Mouse (Mus musculus) intestine, embryonic 16.5 days (tissue): Measurements from ENCODE around the gene Myh2. TPM values are rescaled to one million over a fixed set of nuclear protein-coding genes. Genes with fewer than 3 reads are reported as not detected.

Experiments used
- ATAC-seq: fragments of 200-750 bp; cut with Nextera tagmentation; 2 replicates; pipeline ENCODE4 v1.8.0; 2017; ENCODE audit warnings: moderate TSS enrichment, moderate library complexity
- H3K27ac ChIP-seq: fragments of 300-500 bp; sonication (generic); 2 replicates; pipeline ENCODE4 v1.5.1; 2014; ENCODE audit warnings: mild to moderate bottlenecking, low read length
- H3K27me3 ChIP-seq: fragments of 300-500 bp; sonication (generic); replicated peaks from 2 replicates; pipeline ENCODE4 v1.6.1; 2014; ENCODE audit warnings: low read length, control low read depth, mixed read lengths; ENCODE audit not compliant: control insufficient read depth, insufficient read depth
- H3K36me3 ChIP-seq: fragments of 300-500 bp; sonication (generic); 2 replicates; pipeline ENCODE4 v1.6.1; 2014; ENCODE audit warnings: low read length, control low read depth; ENCODE audit not compliant: control insufficient read depth, insufficient read depth
- H3K4me1 ChIP-seq: fragments of 300-500 bp; sonication (generic); 2 replicates; pipeline ENCODE4 v1.6.1; 2014; ENCODE audit warnings: low read length, control low read depth, mixed read lengths; ENCODE audit not compliant: control insufficient read depth, insufficient read depth
- H3K4me2 ChIP-seq: fragments of 300-500 bp; sonication (generic); 2 replicates; pipeline ENCODE4 v1.6.1; 2014; ENCODE audit warnings: low read depth, low read length, control low read depth
- H3K4me3 ChIP-seq: fragments of 300-500 bp; sonication (generic); 2 replicates; pipeline ENCODE4 v1.5.1; 2014; ENCODE audit warnings: mild to moderate bottlenecking, low read length
- H3K9ac ChIP-seq: fragments of 300-500 bp; sonication (generic); 2 replicates; pipeline ENCODE4 v1.6.1; 2014; ENCODE audit warnings: low read depth, low read length
- H3K9me3 ChIP-seq: fragments of 300-500 bp; sonication (generic); 2 replicates; pipeline ENCODE4 v1.6.1; 2016; ENCODE audit warnings: low read length, control low read depth; ENCODE audit not compliant: control insufficient read depth
- WGBS: fragments of 180-500 bp; shearing (Covaris S2); extraction: QIAGEN DNeasy Blood & Tissue Kit; methylation state at CpG from one replicate; pipeline ENCODE4 v1.1.7; 2014; 5-methylcytosine and 5-hydroxymethylcytosine counted together
- polyA plus RNA-seq: library from polyadenylated mRNA; unstranded; fragments of >200 nt; fragmentation: Nextera tagmentation; extraction: Ambion mirVana; gene quantifications from 2 replicates; pipeline ENCODE4 v1.2.1, GENCODE M21; 2015

Gene Myh2
- polyA plus RNA-seq, 1 experiment from 2014 or later, result 0.02 TPM

GRCm38 (mm10) chr11:67151159-67151558, 19.7 kb upstream of the Myh2 start:
- Histone ChIP-seq H3K4me1 (no peaks in the 10 kb centered on the region), H3K9ac (no peak overlapping the region), H3K9me3 (no peaks in the 10 kb centered on the region), H3K4me3 (no peak overlapping the region), H3K27ac (no peak overlapping the region), H3K36me3 (no peaks in the 10 kb centered on the region), H3K27me3 (no peaks in the 10 kb centered on the region), H3K4me2 (no peak overlapping the region)
- WGBS, result 59% methylated on average over 3 of the region's 3 CpGs
- no peak for ATAC-seq

DNA sequence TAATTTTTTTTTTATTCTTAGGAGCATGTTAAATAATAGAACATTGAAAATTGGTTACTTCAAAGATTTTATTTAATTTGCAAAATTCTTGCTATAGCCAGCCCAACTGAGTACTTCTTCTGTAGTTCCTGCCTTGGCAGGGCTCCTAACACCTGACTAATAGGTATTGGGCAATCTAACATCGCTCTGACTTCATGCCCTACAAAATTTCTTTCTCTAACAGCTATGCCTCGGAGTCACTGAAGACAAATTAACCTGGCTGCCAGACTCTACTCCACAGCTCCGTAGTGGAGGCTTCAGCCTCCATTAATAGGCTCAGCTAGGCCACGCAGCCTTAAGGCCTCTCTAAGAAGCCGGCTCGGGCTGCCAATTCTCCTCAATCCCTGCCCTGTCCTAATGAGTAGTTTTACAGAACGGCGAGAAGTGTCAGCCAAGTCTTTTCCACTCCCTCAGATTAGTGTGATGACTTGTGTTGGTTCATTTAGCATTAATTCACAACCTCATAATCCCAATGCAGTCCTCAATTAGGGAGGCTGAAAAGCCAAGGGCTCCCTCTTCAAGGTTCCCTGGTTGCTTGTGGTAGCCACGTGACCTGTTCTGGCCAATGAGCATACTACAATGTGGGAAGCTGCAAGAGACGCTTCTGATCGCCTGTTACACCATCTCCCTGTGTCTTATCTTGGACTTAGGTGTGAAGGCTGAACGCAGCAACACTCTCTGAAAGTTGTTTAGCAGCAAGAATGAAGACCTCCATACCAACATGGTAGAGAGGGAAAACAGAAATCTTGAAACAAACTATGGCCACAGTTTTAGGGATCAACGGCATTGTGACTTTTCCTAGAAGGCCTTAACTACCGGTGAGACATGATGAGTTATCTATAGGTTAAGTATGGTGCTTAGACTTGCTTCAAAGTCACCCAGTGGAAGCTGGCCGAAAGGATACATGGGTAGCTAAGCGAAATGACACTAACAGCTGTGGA, 18.9 kb upstream of the Myh2 start:
- Histone ChIP-seq H3K4me2 (no peak overlapping the region), H3K4me3 (no peak overlapping the region), H3K27me3 (no peaks in the 10 kb centered on the region), H3K4me1 (no peaks in the 10 kb centered on the region), H3K36me3 (no peaks in the 10 kb centered on the region), H3K9me3 (no peaks in the 10 kb centered on the region), H3K27ac (no peak overlapping the region), H3K9ac (no peak overlapping the region)
- ATAC-seq, result no peak
- WGBS, result 87% methylated on average over 16 of the region's 16 CpGs

GRCm38 (mm10) chr11:67153123-67153522, 17.7 kb upstream of the Myh2 start:
- no peak overlapping the region for H3K9ac ChIP-seq
- no peak overlapping the region for H3K4me2 ChIP-seq
- WGBS, result 34% methylated on average over 1 of the region's 1 CpGs
- ATAC-seq, result no peak
- H3K27me3 ChIP-seq, result no peaks in the 10 kb centered on the region
- H3K4me1 ChIP-seq, result no peaks in the 10 kb centered on the region
- no peak overlapping the region for H3K4me3 ChIP-seq
- H3K36me3 ChIP-seq, result no peaks in the 10 kb centered on the region
- no peaks in the 10 kb centered on the region for H3K9me3 ChIP-seq
- H3K27ac ChIP-seq, result no peak overlapping the region

- H3K27ac ChIP-seq, result no peak overlapping the region
- H3K4me3 ChIP-seq, result no peak overlapping the region
- no peak overlapping the region for H3K4me2 ChIP-seq
- WGBS, result 69% methylated on average over 1 of the region's 1 CpGs
- ATAC-seq, result no peak
- no peaks in the 10 kb centered on the region for H3K36me3 ChIP-seq
- H3K27me3 ChIP-seq, result no peaks in the 10 kb centered on the region
- no peak overlapping the region for H3K9ac ChIP-seq
- H3K9me3 ChIP-seq, result no peaks in the 10 kb centered on the region
- no peaks in the 10 kb centered on the region for H3K4me1 ChIP-seq
These were observed 17.0 kb upstream of the Myh2 start for GRCm38 (mm10) chr11:67153843-67154242.

- WGBS, result 76% methylated on average over 2 of the region's 2 CpGs
These were observed 15.2 kb upstream of the Myh2 start for GRCm38 (mm10) chr11:67155650-67156049.

DNA sequence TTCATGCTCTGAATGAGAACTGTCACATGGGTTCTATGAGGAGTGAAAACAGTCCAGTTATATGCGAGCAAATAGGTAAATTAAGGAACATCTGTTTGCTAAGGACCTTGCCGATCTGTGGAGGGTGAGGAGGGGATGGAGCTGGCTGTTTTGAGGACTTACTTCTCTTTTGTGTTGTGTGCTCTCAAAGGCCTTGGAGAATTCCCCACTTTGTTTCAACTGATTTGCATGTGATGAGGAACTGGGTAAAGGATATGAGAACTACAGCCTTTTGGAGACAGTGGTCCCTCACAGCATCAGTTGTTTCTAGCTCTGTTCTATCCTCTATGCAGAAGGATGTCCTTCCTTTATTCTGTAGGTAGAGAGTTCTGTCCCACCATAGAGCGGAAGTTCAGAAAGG, 10.7 kb upstream of the Myh2 start:
- no peak overlapping the region for H3K9ac ChIP-seq
- ATAC-seq, result no peak
- WGBS, result 86% methylated on average over 3 of the region's 3 CpGs

More at GRCm38 (mm10) chr11:67155650-67156049, 15.2 kb upstream of the Myh2 start:
- Histone ChIP-seq H3K27me3 (no peaks in the 10 kb centered on the region), H3K9ac (no peak overlapping the region), H3K27ac (no peak overlapping the region), H3K4me1 (no peaks in the 10 kb centered on the region), H3K9me3 (no peaks in the 10 kb centered on the region), H3K4me3 (no peak overlapping the region), H3K4me2 (no peak overlapping the region), H3K36me3 (no peaks in the 10 kb centered on the region)
- ATAC-seq, result no peak

GRCm38 (mm10) chr11:67163701-67164100, 7.1 kb upstream of the Myh2 start:
- WGBS, result 81% methylated on average over 4 of the region's 4 CpGs
- H3K27ac ChIP-seq, result no peak overlapping the region
- no peak for ATAC-seq
- H3K9me3 ChIP-seq, result no peaks in the 10 kb centered on the region
- no peak overlapping the region for H3K4me2 ChIP-seq
- H3K4me1 ChIP-seq, result no peaks in the 10 kb centered on the region
- no peak overlapping the region for H3K4me3 ChIP-seq
- no peak overlapping the region for H3K9ac ChIP-seq
- no peaks in the 10 kb centered on the region for H3K36me3 ChIP-seq
- H3K27me3 ChIP-seq, result no peaks in the 10 kb centered on the region

More for the DNA sequence above, 10.7 kb upstream of the Myh2 start:
- H3K9me3 ChIP-seq, result no peaks in the 10 kb centered on the region
- no peak overlapping the region for H3K4me2 ChIP-seq
- no peaks in the 10 kb centered on the region for H3K36me3 ChIP-seq
- no peak overlapping the region for H3K27ac ChIP-seq
- H3K4me1 ChIP-seq, result no peaks in the 10 kb centered on the region
- H3K27me3 ChIP-seq, result no peaks in the 10 kb centered on the region
- no peak overlapping the region for H3K4me3 ChIP-seq

GRCm38 (mm10) chr11:67164851-67165250, 6.0 kb upstream of the Myh2 start:
- no peak overlapping the region for H3K4me2 ChIP-seq
- no peak overlapping the region for H3K4me3 ChIP-seq
- ATAC-seq, result no peak
- no peak overlapping the region for H3K9ac ChIP-seq
- H3K27ac ChIP-seq, result no peak overlapping the region
- H3K9me3 ChIP-seq, result no peaks in the 10 kb centered on the region
- H3K4me1 ChIP-seq, result no peaks in the 10 kb centered on the region
- no peaks in the 10 kb centered on the region for H3K27me3 ChIP-seq
- 65% methylated on average over 5 of the region's 5 CpGs for WGBS
- H3K36me3 ChIP-seq, result no peaks in the 10 kb centered on the region

DNA sequence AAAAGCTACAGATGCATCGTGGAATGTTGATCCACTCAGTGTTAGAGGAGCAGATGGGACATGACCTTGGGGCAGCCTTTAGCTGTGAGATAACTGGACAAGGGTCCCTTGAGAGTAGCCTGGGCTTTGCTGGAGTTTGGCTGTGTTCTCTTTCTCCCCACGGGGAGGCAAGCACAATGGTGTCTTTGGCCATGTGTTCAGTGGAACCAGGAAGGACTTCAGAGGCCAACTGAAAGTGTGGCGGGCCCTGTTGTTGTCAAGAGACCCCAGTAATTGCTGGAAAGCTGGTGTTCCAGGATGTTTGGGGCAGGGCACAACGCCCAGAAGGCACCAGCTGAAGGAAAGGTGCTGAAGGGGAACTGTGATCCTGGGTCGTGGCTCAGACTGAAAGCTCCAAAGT, 1.5 kb upstream of the Myh2 start:
- H3K27ac ChIP-seq, result no peak overlapping the region
- H3K4me1 ChIP-seq, result no peaks in the 10 kb centered on the region
- H3K9me3 ChIP-seq, result no peaks in the 10 kb centered on the region
- ATAC-seq, result no peak
- 56% methylated on average over 5 of the region's 5 CpGs for WGBS
- no peak overlapping the region for H3K4me2 ChIP-seq
- H3K4me3 ChIP-seq, result no peak overlapping the region
- H3K9ac ChIP-seq, result no peak overlapping the region
- H3K36me3 ChIP-seq, result no peaks in the 10 kb centered on the region
- no peaks in the 10 kb centered on the region for H3K27me3 ChIP-seq
